Mouse (Mus musculus) heart, postnatal 0 days (tissue): ENCODE measurements at regions not wholly inside any gene's neighbourhood (a gene's known extent, or its start where the extent isn't known, plus 50 kb on each side); places are given as distances from the start of the nearest gene placed in this dataset.
A peak's percentile ranks its signal among the peaks of the same experiment; 100 is the strongest.

Source experiments
- ATAC-seq: fragments of 200-750 bp; cut with Nextera tagmentation; 2 replicates; pipeline ENCODE4 v1.8.0; 2017; ENCODE audit warnings: low read depth, moderate number of reproducible peaks, moderate library complexity; ENCODE audit not compliant: insufficient read depth
- DNase-seq: peaks from one replicate; pipeline ENCODE4 v3.0.0-alpha.2; 2016; ENCODE audit warnings: low spot score
- H3K27ac ChIP-seq: fragments of 300-500 bp; sonication (generic); 2 replicates; pipeline ENCODE4 v1.5.1; 2014; ENCODE audit warnings: low read depth, mild to moderate bottlenecking
- H3K27me3 ChIP-seq: fragments of 300-500 bp; sonication (generic); 2 replicates; pipeline ENCODE4 v1.6.1; 2014; ENCODE audit warnings: low read length, mixed read lengths; ENCODE audit not compliant: control insufficient read depth, insufficient read depth
- H3K36me3 ChIP-seq: fragments of 300-500 bp; sonication (generic); replicated peaks from 2 replicates; pipeline ENCODE4 v1.6.1; 2014; ENCODE audit warnings: low read length, mixed read lengths; ENCODE audit not compliant: control insufficient read depth, insufficient read depth
- H3K4me1 ChIP-seq: fragments of 300-500 bp; sonication (generic); 2 replicates; pipeline ENCODE4 v1.6.1; 2014; ENCODE audit warnings: antibody characterized with exemption; ENCODE audit not compliant: control insufficient read depth, insufficient read depth
- H3K4me2 ChIP-seq: fragments of 300-500 bp; sonication (generic); 2 replicates; pipeline ENCODE4 v1.6.1; 2014; ENCODE audit warnings: low read depth, mild to moderate bottlenecking, low read length, moderate library complexity
- H3K4me3 ChIP-seq: fragments of 300-500 bp; sonication (generic); 2 replicates; pipeline ENCODE4 v1.5.1; 2014; ENCODE audit warnings: low read depth, low read length
- H3K9ac ChIP-seq: fragments of 300-500 bp; sonication (generic); replicated peaks from 2 replicates; pipeline ENCODE4 v1.6.1; 2014; ENCODE audit warnings: low read depth, low read length, mixed read lengths
- H3K9me3 ChIP-seq: fragments of 300-500 bp; sonication (generic); replicated peaks from 2 replicates; pipeline ENCODE4 v1.6.1; 2016; ENCODE audit warnings: low read length; ENCODE audit not compliant: control insufficient read depth
- CTCF ChIP-seq: IDR thresholded peaks from 2 replicates; pipeline ENCODE4 v1.5.1; 2016; ENCODE audit warnings: antibody characterized with exemption, control low read depth, low read depth
- EP300 ChIP-seq: IDR thresholded peaks from 2 replicates; pipeline ENCODE4 v1.6.1; 2016; ENCODE audit warnings: antibody characterized with exemption, low read depth
- WGBS: fragments of 180-500 bp; shearing (Covaris S2); extraction: QIAGEN DNeasy Blood & Tissue Kit; methylation state at CpG from one replicate; pipeline ENCODE4 v1.1.7; 2014; 5-methylcytosine and 5-hydroxymethylcytosine counted together

DNA sequence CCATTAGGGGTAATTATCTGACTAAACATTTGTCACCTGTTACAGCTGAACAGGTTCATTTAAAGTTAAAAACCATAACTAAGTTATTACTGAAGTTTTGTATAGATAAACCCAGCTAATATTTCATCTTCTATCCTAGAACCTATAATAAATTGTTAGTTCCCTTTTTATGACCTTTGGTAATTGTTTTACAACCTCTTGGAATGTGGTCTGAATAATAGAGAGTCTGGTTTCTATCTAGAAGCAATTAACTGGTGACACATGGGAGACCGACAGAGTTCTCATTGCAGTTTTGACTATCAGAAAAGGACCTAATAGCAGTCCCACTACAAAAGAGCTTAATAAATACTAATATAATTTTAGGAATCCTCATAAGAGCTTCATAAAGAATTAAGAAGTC is 330.2 kb downstream of the Vgll3 start:
- H3K9me3 ChIP-seq: no peaks in the 10 kb centered on the region
- WGBS: 31% methylated on average over 1 of the region's 1 CpGs

DNA sequence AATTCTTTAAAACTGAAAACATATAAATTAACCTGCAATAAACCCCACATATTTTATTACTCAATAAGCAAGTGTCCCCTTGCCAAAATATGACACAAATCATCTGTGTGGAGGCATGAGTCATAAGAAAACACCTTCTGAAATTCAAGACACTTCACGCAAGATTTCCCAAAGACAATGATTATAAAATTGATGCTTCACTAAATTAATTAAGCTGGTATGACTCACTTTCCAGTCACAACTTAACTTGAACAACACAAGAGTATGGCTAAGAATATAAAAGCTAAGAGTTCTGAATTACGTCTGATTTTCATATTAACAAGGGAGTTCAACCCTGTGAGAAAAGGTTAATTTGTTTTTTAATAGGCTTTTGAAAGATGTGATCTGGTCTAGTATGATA is 353.2 kb downstream of the Vgll3 start:
- no peak for TF ChIP-seq CTCF
- no peak for TF ChIP-seq EP300
- Histone ChIP-seq H3K27ac (no peak overlapping the region), H3K4me2 (no peak overlapping the region), H3K4me3 (no peak overlapping the region), H3K36me3 (no peaks in the 10 kb centered on the region), H3K4me1 (no peaks in the 10 kb centered on the region), H3K9ac (no peak overlapping the region), H3K9me3 (0 out of 2 replicates have a peak, but pooled peaks cover 3% of the 10 kb centered on the region), H3K27me3 (no peaks in the 10 kb centered on the region)
- WGBS: 85% methylated on average over 2 of the region's 2 CpGs
- DNase-seq: no peak
- ATAC-seq: no peak

More for the DNA sequence above, 330.2 kb downstream of the Vgll3 start:
- Histone ChIP-seq H3K4me2 (no peak overlapping the region), H3K4me3 (no peak overlapping the region), H3K9ac (no peak overlapping the region), H3K27me3 (no peaks in the 10 kb centered on the region), H3K36me3 (no peaks in the 10 kb centered on the region), H3K27ac (no peak overlapping the region), H3K4me1 (no peaks in the 10 kb centered on the region)
- DNase-seq: no peak
- ATAC-seq: no peak
- TF ChIP-seq EP300 (no peak), CTCF (no peak)

DNA sequence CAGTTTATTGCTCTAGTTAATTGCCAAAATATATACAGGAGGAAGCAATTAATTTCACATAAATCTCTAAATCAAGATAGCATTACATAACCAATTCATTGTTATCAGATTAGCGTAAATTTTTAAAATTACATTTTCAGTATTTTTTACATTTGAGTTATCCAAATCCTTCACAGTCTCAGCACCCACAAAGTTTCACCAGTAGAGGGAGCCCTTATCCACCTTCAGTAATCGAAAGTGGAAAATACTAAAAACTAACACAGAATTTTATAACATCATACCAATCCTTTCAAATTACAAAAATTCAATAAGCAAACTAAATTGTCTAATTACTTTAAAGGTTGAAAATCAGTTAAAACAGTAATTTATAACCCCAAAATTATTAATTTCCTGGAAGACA is 375.7 kb downstream of the Vgll3 start:
- DNase-seq: no peak
- WGBS: 16% methylated on average over 2 of the region's 2 CpGs

DNA sequence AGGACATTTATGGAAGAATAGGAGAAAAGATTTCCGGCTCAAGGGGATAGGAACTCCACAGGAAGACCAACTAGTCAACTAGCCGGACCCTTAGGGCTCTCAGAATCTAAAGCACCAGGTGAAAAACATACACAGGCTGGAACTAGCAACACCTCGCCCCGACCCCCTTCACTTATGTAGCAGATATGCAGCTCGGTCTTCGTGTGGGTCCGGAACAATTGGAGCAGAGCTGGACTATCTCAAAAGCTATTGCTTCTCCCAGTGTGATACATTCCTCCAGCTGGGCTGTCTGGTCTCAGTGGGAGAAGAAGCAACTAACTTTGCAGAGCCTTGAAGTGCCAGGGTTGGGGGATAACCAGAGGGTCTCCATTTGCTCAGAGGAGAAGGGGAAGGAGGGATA is 386.3 kb downstream of the Vgll3 start:
- ATAC-seq (no peak), DNase-seq (no peak)
- Histone ChIP-seq H3K27ac (no peak overlapping the region), H3K4me1 (no peaks in the 10 kb centered on the region), H3K9me3 (no peaks in the 10 kb centered on the region), H3K9ac (no peak overlapping the region), H3K36me3 (no peaks in the 10 kb centered on the region), H3K4me3 (no peak overlapping the region), H3K4me2 (no peak overlapping the region), H3K27me3 (no peaks in the 10 kb centered on the region)
- no peak for TF ChIP-seq CTCF
- TF ChIP-seq EP300: no peak
- WGBS: 79% methylated on average over 7 of the region's 7 CpGs

More for the DNA sequence above, 375.7 kb downstream of the Vgll3 start:
- Histone ChIP-seq H3K4me3 (no peak overlapping the region), H3K4me1 (no peaks in the 10 kb centered on the region), H3K27ac (no peak overlapping the region), H3K36me3 (no peaks in the 10 kb centered on the region), H3K27me3 (no peaks in the 10 kb centered on the region), H3K4me2 (no peak overlapping the region), H3K9me3 (no peaks in the 10 kb centered on the region), H3K9ac (no peak overlapping the region)
- TF ChIP-seq EP300 (no peak), CTCF (peak; percentile 55)
- ATAC-seq: no peak
